Mouse (Mus musculus) liver, embryonic 12.5 days (tissue): ENCODE results near the gene Mcl1. TPM values are rescaled to one million over a fixed set of nuclear protein-coding genes. Genes with fewer than 3 reads are reported as not detected.

Experiments used
- ATAC-seq: fragments of 200-750 bp; cut with Nextera tagmentation; 2 replicates; pipeline ENCODE4 v1.8.0; 2017; ENCODE audit warnings: moderate number of reproducible peaks, mild to moderate bottlenecking, moderate library complexity
- H3K27ac ChIP-seq: fragments of 300-500 bp; sonication (generic); 2 replicates; pipeline ENCODE4 v1.5.1; 2016; ENCODE audit warnings: mild to moderate bottlenecking
- H3K27me3 ChIP-seq: fragments of 300-500 bp; sonication (generic); replicated peaks from 2 replicates; pipeline ENCODE4 v1.6.1; 2016; ENCODE audit warnings: mild to moderate bottlenecking, moderate library complexity
- H3K36me3 ChIP-seq: fragments of 300-500 bp; sonication (generic); 2 replicates; pipeline ENCODE4 v1.6.1; 2016; ENCODE audit warnings: mild to moderate bottlenecking, moderate library complexity
- H3K4me1 ChIP-seq: fragments of 300-500 bp; sonication (generic); 2 replicates; pipeline ENCODE4 v1.6.1; 2016
- H3K4me2 ChIP-seq: fragments of 300-500 bp; sonication (generic); 2 replicates; pipeline ENCODE4 v1.6.1; 2016; ENCODE audit warnings: mild to moderate bottlenecking, moderate library complexity
- H3K4me3 ChIP-seq: fragments of 300-500 bp; sonication (generic); 2 replicates; pipeline ENCODE4 v1.5.1; 2016; ENCODE audit warnings: mild to moderate bottlenecking, moderate library complexity
- H3K9ac ChIP-seq: fragments of 300-500 bp; sonication (generic); 2 replicates; pipeline ENCODE4 v1.6.1; 2016; ENCODE audit warnings: mild to moderate bottlenecking, moderate library complexity
- H3K9me3 ChIP-seq: fragments of 300-500 bp; sonication (generic); replicated peaks from 2 replicates; pipeline ENCODE4 v1.6.1; 2016; ENCODE audit warnings: mild to moderate bottlenecking, moderate library complexity
- WGBS: fragments of 180-500 bp; shearing (Covaris S2); methylation state at CpG from one replicate; pipeline ENCODE4 v1.1.7; 2016; ENCODE audit not compliant: insufficient replicate concordance; 5-methylcytosine and 5-hydroxymethylcytosine counted together
- polyA plus RNA-seq: library from polyadenylated mRNA; unstranded; fragments of >200 nt; fragmentation: Nextera tagmentation; extraction: Ambion mirVana; gene quantifications from 2 replicates; pipeline ENCODE4 v1.2.1, GENCODE M21; 2016

Mcl1 gene
- polyA plus RNA-seq, 1 experiment from 2014 or later = 66.5 TPM

- Histone ChIP-seq H3K9ac (no peak overlapping the region), H3K36me3 (peaks cover 31% of the 10 kb centered on the region), H3K27ac (peak overlapping the region; percentile 99), H3K4me1 (peaks cover 94% of the 10 kb centered on the region), H3K27me3 (no peaks in the 10 kb centered on the region), H3K4me2 (no peak overlapping the region), H3K9me3 (no peaks in the 10 kb centered on the region), H3K4me3 (no peak overlapping the region)
- no peak for ATAC-seq
- 76% methylated on average over 5 of the region's 5 CpGs for WGBS
Observed at GRCm38 (mm10) chr3:95671201-95671600, 12.6 kb downstream of the Mcl1 start.

GRCm38 (mm10) chr3:95672461-95672860 is 13.9 kb downstream of the Mcl1 start:
- Histone ChIP-seq H3K4me2 (peak overlapping the region; percentile 83), H3K4me1 (peaks cover 94% of the 10 kb centered on the region), H3K4me3 (no peak overlapping the region), H3K9me3 (no peaks in the 10 kb centered on the region), H3K27ac (peak overlapping the region; percentile 99), H3K27me3 (no peaks in the 10 kb centered on the region), H3K36me3 (peaks cover 31% of the 10 kb centered on the region), H3K9ac (peak overlapping the region; percentile 79)
- WGBS = 33% methylated on average over 3 of the region's 3 CpGs
- no peak for ATAC-seq

- Histone ChIP-seq H3K27ac (peak overlapping the region; percentile 99), H3K4me3 (peak overlapping the region; percentile 50), H3K9me3 (no peaks in the 10 kb centered on the region), H3K4me1 (peaks cover 92% of the 10 kb centered on the region), H3K36me3 (peaks cover 31% of the 10 kb centered on the region), H3K4me2 (peak overlapping the region; percentile 83), H3K27me3 (no peaks in the 10 kb centered on the region), H3K9ac (peak overlapping the region; percentile 79)
- 42% methylated on average over 10 of the region's 10 CpGs for WGBS
- ATAC-seq = no peak
Observed at GRCm38 (mm10) chr3:95672861-95673706, 14.5 kb downstream of the Mcl1 start.

GRCm38 (mm10) chr3:95673707-95674211 is 15.2 kb downstream of the Mcl1 start:
- ATAC-seq = no peak
- H3K27ac ChIP-seq = peak overlapping the region; percentile 99
- 9% methylated on average over 11 of the region's 11 CpGs for WGBS
- H3K27me3 ChIP-seq = no peaks in the 10 kb centered on the region
- peak overlapping the region; percentile 79 for H3K9ac ChIP-seq
- peak overlapping the region; percentile 50 for H3K4me3 ChIP-seq
- no peaks in the 10 kb centered on the region for H3K9me3 ChIP-seq
- H3K36me3 ChIP-seq = peaks cover 27% of the 10 kb centered on the region
- peaks cover 85% of the 10 kb centered on the region for H3K4me1 ChIP-seq
- H3K4me2 ChIP-seq = peak overlapping the region; percentile 83

GRCm38 (mm10) chr3:95674236-95674635 is 15.6 kb downstream of the Mcl1 start:
- Histone ChIP-seq H3K9me3 (no peaks in the 10 kb centered on the region), H3K4me2 (peak overlapping the region; percentile 83), H3K4me3 (peak overlapping the region; percentile 50), H3K27ac (peak overlapping the region; percentile 99), H3K4me1 (peaks cover 80% of the 10 kb centered on the region), H3K27me3 (no peaks in the 10 kb centered on the region), H3K9ac (peak overlapping the region; percentile 79), H3K36me3 (peaks cover 23% of the 10 kb centered on the region)
- WGBS = 4% methylated on average over 2 of the region's 2 CpGs
- peak; percentile 93 for ATAC-seq

GRCm38 (mm10) chr3:95674812-95675211 is 16.2 kb downstream of the Mcl1 start:
- no peaks in the 10 kb centered on the region for H3K27me3 ChIP-seq
- H3K27ac ChIP-seq = peak overlapping the region; percentile 99
- peak overlapping the region; percentile 50 for H3K4me3 ChIP-seq
- H3K9ac ChIP-seq = peak overlapping the region; percentile 71
- WGBS = 2% methylated on average over 6 of the region's 6 CpGs
- ATAC-seq = peak; percentile 57
- peaks cover 80% of the 10 kb centered on the region for H3K4me1 ChIP-seq
- no peaks in the 10 kb centered on the region for H3K9me3 ChIP-seq
- H3K4me2 ChIP-seq = peak overlapping the region; percentile 83
- peaks cover 17% of the 10 kb centered on the region for H3K36me3 ChIP-seq

GRCm38 (mm10) chr3:95675301-95676092 is 16.9 kb downstream of the Mcl1 start:
- H3K4me1 ChIP-seq = peaks cover 85% of the 10 kb centered on the region
- peak overlapping the region; percentile 99 for H3K27ac ChIP-seq
- 21% methylated on average over 7 of the region's 8 CpGs for WGBS
- H3K4me2 ChIP-seq = peak overlapping the region; percentile 83
- H3K9ac ChIP-seq = peak overlapping the region; percentile 71
- no peaks in the 10 kb centered on the region for H3K27me3 ChIP-seq
- H3K4me3 ChIP-seq = peak overlapping the region; percentile 50; the same call in 1 of the 2 replicates
- H3K36me3 ChIP-seq = peaks cover 16% of the 10 kb centered on the region
- no peaks in the 10 kb centered on the region for H3K9me3 ChIP-seq
- ATAC-seq = peak; percentile 50

GRCm38 (mm10) chr3:95676745-95677419 is 18.3 kb downstream of the Mcl1 start:
- Histone ChIP-seq H3K27ac (peak overlapping the region; percentile 99), H3K4me3 (no peak overlapping the region), H3K4me2 (no peak overlapping the region), H3K27me3 (0 out of 2 replicates have a peak, but pooled peaks cover 3% of the 10 kb centered on the region), H3K4me1 (peaks cover 85% of the 10 kb centered on the region), H3K9me3 (no peaks in the 10 kb centered on the region), H3K9ac (peak overlapping the region; percentile 71; the same call in 1 of the 2 replicates), H3K36me3 (peaks cover 8% of the 10 kb centered on the region)
- 43% methylated on average over 15 of the region's 15 CpGs for WGBS
- ATAC-seq = no peak

GRCm38 (mm10) chr3:95677420-95678090 is 19.0 kb downstream of the Mcl1 start:
- Histone ChIP-seq H3K4me3 (no peak overlapping the region), H3K36me3 (peaks cover 8% of the 10 kb centered on the region), H3K4me2 (no peak overlapping the region), H3K27me3 (0 out of 2 replicates have a peak, but pooled peaks cover 7% of the 10 kb centered on the region), H3K4me1 (peaks cover 82% of the 10 kb centered on the region), H3K9me3 (no peaks in the 10 kb centered on the region), H3K9ac (no peak overlapping the region), H3K27ac (0 out of 2 replicates have a peak overlapping the region, but pooled peaks have one; percentile 22)
- 77% methylated on average over 19 of the region's 19 CpGs for WGBS
- no peak for ATAC-seq

- WGBS = 74% methylated on average over 8 of the region's 8 CpGs
- Histone ChIP-seq H3K27ac (no peak overlapping the region), H3K27me3 (peaks cover 17% of the 10 kb centered on the region; the same call in 1 of the 2 replicates), H3K36me3 (no peaks in the 10 kb centered on the region), H3K4me3 (no peak overlapping the region), H3K9me3 (no peaks in the 10 kb centered on the region), H3K4me2 (no peak overlapping the region), H3K9ac (no peak overlapping the region), H3K4me1 (peaks cover 69% of the 10 kb centered on the region)
- ATAC-seq = no peak
Observed at GRCm38 (mm10) chr3:95679551-95679950, 21.0 kb downstream of the Mcl1 start.

- Histone ChIP-seq H3K4me1 (peaks cover 67% of the 10 kb centered on the region), H3K27me3 (peaks cover 22% of the 10 kb centered on the region), H3K4me3 (no peak overlapping the region), H3K4me2 (no peak overlapping the region), H3K9ac (no peak overlapping the region), H3K27ac (no peak overlapping the region), H3K9me3 (no peaks in the 10 kb centered on the region), H3K36me3 (no peaks in the 10 kb centered on the region)
- WGBS = 67% methylated on average over 6 of the region's 6 CpGs
- no peak for ATAC-seq
Observed at GRCm38 (mm10) chr3:95680673-95681072, 22.1 kb downstream of the Mcl1 start.
